Mouse (Mus musculus): ENCODE measurements around the gene Gfpt1.
A peak's percentile ranks its signal among the peaks of the same experiment; 100 is the strongest.
"Not testable (repeated sequence)": the region's sequence is repeated elsewhere in the genome, so short reads cannot be mapped to it uniquely, and the experiment has no call there.

Gfpt1 gene

DNA sequence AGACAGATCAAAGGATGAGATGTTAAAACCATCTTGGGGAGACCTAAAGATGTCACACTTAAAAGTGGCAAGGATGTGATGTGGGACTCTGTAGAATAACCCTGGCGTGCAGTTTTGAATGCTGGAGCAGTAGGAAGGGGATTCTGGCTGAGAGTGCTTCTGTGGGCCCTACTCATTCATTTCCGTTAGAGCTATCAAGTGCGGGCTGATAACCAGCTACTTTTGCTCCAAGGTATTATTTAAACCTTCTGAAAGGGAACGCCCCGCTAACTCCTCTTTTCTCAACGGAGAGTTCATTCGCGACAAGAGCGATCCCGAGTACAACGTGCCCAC, 676 bp upstream of the Gfpt1 start:
- no peak for DNase-seq (ENCODE audit: low read depth, low spot score)

DNA sequence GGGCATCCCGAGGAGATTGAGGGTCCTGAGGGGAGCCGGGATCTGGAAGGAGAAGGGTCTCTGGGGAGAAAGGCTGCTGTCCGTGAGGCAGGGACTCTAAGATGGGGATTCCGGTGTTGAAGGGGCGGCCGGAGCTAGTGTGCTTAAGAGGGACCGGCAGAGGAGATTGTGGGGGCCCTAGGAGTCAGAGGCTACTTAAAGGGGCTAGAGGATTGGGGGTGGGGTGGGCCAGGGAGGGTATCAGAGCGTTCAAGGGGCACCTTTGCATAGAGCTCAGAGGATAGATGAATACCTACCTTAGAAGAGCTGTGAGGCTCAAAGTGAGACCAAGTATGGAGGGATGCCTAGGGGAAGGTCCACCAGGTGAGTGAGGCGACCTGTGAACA, 478 bp downstream of the Gfpt1 start:
- no peak for DNase-seq (ENCODE audit: low read depth, low spot score)

- DNase-seq (ENCODE audit: low read depth, low spot score): no peak
Measured at GRCm38 (mm10) chr6:87044895-87045294, 2.2 kb downstream of the Gfpt1 start.

DNA sequence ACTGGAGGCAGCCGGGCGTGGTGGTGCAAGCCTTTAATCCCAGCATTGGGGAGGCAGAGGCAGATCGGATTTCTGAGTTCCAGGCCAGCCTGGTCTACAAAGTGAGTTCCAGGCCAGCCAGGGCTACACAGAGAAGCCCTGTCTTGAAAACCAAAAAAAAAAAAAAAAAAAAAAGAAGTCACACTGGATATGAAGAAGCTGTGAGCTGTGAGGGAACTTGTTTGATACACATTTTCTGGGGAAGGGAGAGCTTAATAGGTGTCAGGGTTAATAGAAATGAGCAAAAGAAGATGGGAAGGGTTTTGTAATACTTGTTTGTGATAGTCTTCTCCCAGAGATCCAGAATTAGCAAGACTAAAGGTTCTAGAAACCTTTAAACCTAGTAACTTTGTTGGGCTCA, 2.9 kb downstream of the Gfpt1 start:
- no peak for DNase-seq (ENCODE audit: low read depth, low spot score)

- DNase-seq (ENCODE audit: low read depth, low spot score): not testable (repeated sequence)
Measured at GRCm38 (mm10) chr6:87048712-87049111, 6.1 kb downstream of the Gfpt1 start.

GRCm38 (mm10) chr6:87051886-87052425, 9.3 kb downstream of the Gfpt1 start:
- DNase-seq (ENCODE audit: low read depth, low spot score): no peak

DNA sequence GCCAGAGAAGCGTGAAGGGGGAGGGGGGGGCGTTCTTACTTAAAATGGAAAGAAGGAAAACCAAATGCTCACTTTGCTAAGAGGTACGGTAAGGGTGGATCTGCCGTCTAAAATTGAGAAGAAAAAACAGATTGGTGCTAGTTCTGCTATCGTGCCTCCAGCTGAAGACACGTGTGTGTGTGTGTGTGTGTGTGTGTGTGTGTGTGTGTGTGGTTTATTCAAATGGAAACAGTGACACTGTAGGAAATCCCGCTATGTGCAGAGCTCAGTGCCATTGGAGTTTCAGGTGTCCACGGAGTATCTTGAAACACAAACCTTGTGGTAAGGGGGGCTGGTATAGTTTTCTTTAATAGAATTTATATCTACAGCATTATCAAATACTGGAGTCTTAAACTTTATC, 11.5 kb downstream of the Gfpt1 start:
- no peak for DNase-seq (ENCODE audit: low read depth, low spot score)

- DNase-seq (ENCODE audit: low read depth, low spot score): no peak
Measured at GRCm38 (mm10) chr6:87059754-87060153, 17.1 kb downstream of the Gfpt1 start.

DNA sequence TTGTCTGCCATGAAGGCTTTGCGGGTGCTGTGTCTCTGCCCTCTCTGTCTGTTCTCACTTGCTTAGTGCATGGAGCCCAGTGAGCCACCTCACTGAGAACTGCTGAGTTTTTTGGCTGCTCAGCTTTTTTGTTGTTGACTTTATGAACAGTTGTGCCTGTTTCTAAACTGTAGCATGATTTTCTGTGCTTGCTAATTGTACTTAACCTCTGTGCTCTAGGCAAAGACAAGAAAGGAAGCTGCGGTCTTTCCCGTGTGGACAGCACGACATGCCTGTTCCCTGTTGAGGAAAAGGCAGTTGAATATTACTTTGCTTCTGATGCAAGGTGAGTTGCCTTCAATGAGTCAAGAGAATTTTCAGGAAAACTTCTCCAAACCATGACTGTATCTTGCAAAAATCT, 20.9 kb downstream of the Gfpt1 start:
- no peak for DNase-seq (ENCODE audit: low read depth, low spot score)

DNA sequence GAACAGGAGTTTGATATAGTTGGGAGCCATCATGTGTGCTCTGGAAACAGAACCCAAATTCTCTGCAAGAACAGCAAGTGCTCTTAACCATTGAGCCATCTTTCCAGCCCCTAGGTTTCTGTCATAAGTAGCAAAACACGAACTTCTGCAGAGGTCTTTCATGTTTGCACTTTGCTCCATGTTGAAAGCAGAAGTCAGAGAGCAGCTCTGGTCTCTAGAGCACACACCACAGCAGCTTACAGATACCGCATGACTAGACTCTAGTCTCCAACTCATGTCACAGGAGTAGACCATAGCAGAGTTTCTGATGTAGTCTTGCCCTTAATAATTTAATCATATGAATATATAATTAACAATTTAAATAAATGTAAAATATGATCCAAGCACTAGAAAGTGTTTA, 25.6 kb downstream of the Gfpt1 start:
- DNase-seq (ENCODE audit: low read depth, low spot score): no peak

DNA sequence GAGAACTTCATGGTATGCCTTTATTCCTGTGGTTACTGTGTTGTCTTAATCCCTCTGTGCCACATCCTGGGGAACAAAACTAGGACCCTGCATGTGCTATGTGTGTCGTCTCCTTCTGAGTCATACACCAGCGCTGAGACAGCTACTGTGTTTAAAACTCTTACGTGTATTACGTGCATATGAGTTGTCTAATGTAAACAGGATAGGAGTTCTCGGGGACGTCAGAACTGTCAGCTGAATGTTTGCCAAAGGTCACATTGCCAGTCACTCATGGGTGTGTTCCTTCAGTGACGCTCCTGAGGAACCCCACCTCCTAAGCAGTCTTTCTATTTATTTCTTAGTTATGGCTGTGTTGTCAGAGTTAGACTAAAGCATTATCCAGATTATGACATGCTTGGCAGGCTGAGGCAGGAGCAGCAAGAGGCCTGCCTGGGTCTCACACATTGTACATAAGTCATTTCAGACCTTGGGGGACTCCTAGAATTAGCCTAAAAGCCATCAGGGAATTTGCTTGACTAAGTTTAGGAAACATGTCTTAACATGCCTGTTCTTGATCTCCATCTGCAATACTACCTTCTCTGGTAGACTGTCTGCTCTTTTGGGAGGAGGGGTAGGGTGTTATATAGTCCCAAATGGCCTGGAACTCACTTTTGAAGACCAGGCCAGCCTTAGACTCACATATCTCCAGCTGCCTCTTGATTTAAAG, 26.7 kb downstream of the Gfpt1 start:
- no peak for DNase-seq (ENCODE audit: low read depth, low spot score)

- no peak for DNase-seq (ENCODE audit: low read depth, low spot score)
Measured at GRCm38 (mm10) chr6:87070641-87071040, 28.0 kb downstream of the Gfpt1 start.

- DNase-seq (ENCODE audit: low read depth, low spot score): no peak
Measured at GRCm38 (mm10) chr6:87072759-87073158, 30.1 kb downstream of the Gfpt1 start.

GRCm38 (mm10) chr6:87075092-87075685, 32.5 kb downstream of the Gfpt1 start:
- no peak for DNase-seq (ENCODE audit: low read depth, low spot score)

- no peak for DNase-seq (ENCODE audit: low read depth, low spot score)
Measured at GRCm38 (mm10) chr6:87079457-87079856, 36.8 kb downstream of the Gfpt1 start.

- DNase-seq (ENCODE audit: low read depth, low spot score): no peak
Measured at GRCm38 (mm10) chr6:87085026-87085425, 42.4 kb downstream of the Gfpt1 start.

DNA sequence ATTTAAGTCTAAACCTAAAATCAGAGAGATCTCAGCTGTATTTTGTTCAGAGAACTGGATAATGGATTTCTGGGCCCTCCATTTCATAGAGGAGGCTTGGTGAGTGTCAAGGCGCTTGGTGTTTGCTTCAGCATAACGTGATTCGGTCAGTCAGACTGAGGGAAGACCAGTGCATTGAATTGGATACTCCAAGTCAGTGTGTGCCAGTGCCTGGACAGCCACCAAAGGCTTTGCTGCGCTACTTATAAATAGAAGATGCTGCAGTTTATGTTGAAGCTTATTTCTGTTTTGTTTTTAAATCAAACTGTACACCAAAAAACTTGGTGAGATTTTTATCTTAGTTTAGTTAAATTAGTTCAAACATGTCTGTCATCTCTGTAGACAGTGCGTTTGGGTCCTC, 45.7 kb downstream of the Gfpt1 start:
- peak; percentile 58 for DNase-seq (ENCODE audit: low read depth, low spot score)

- DNase-seq (ENCODE audit: low read depth, low spot score): no peak
Measured at GRCm38 (mm10) chr6:87090877-87091276, 48.2 kb downstream of the Gfpt1 start.

DNA sequence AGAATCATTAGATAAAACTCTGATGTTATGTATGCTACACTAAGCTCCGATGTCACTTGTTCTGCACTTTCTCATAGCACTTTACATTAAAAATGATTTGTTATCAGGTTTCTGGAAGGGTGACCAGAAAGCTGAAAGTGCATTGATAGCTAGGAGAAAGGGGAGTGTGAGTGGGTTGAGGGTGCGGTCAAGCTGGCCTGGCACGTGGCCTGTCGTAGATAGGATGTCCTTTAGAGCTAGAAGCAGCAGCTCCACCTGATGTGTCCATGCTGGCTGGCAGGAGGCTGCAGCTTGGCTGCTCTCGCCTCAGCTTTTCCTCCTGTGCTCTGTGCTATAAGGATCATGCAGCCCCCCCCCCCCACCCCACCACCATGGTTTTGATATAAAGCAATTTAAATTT, 49.8 kb downstream of the Gfpt1 start:
- no peak for DNase-seq (ENCODE audit: low read depth, low spot score)

- DNase-seq (ENCODE audit: low read depth, low spot score): not testable (repeated sequence)
Measured at GRCm38 (mm10) chr6:87093631-87094030, 51.0 kb downstream of the Gfpt1 start.

GRCm38 (mm10) chr6:87099261-87099660, 56.6 kb downstream of the Gfpt1 start:
- DNase-seq (ENCODE audit: low read depth, low spot score): no peak

GRCm38 (mm10) chr6:87099671-87100296, 57.1 kb downstream of the Gfpt1 start:
- peak; percentile 40 for DNase-seq (ENCODE audit: low read depth, low spot score)
